Mouse (Mus musculus): ENCODE measurements around the gene Eml1.
"Not testable (repeated sequence)": the region's sequence is repeated elsewhere in the genome, so short reads cannot be mapped to it uniquely, and the experiment has no call there.

Gene Eml1

DNA sequence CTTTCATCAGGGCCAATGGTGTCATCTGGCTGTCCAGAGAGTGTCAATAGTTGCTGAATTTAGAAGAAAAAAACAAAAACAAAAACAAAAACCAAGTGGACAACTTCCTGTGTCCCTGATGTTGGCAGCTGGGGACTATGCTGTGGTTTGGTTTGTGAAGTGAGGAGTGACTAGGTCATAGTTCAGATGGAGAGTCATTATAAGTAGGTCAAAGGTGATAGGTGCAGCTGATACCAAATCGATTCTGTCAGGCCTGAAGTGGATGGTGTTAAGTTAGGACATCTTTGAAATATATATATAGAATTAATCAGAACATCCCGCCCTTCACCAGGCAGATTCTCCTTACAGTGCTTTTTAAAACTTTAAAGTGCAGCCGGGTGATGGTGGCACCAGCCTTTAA, 103.7 kb downstream of the Eml1 start:
- DNase-seq (ENCODE audit: low spot score in 2 of 2): no peak

DNA sequence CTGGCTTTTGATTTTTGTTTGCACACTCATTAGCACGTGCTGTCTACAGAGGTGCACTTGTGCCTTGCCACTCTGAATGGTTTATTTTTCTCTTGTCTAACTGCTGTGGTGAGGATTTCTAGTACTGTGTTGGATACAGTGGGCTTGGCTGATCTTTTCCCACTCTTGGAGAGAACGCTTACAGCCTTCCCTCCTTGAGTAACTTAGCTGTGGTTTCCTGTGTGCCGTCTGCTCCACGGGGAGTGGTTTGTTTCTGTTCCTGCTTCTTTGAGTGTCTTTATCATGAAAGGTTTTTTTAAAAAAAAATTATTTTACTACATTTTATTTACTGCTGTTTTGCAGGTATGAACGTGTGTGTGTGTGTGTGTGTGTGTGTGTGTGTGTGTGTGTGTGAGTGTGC, 108.0 kb downstream of the Eml1 start:
- DNase-seq (ENCODE audit: low spot score in 2 of 2): no peak

DNA sequence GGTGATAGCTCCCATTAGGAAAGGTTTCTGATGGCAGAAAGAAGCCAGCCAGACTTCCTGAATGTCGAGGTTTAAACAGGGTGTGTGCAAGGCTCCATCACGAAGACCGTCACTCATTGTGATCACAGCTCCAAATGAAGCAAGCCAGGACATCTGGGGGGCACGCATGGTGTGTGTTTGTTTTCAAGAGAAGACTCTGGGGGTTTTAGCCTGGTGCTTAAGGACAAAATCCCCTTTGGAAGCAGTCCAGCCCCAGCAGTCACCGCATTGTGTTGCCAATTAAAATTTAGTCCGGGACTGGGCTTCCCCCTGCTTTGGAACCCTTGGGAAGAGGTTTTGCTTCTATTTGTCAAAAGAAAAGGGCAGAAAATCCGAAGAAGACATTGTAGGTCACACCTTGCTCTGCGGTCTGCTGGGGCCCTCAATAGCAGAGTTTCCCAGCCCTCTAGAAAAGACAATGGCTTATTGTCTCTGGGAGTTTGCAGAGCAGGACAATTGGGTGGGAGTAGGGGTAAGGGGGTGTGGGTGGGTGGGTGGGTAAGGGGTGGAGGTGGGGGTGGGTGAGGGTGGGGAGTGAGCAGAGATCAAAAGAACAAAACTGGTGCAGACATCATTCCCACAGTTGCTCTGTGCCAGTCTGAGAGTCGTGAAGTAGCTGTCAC, 110.1 kb downstream of the Eml1 start:
- DNase-seq (ENCODE audit: low spot score in 2 of 2): no peak

DNA sequence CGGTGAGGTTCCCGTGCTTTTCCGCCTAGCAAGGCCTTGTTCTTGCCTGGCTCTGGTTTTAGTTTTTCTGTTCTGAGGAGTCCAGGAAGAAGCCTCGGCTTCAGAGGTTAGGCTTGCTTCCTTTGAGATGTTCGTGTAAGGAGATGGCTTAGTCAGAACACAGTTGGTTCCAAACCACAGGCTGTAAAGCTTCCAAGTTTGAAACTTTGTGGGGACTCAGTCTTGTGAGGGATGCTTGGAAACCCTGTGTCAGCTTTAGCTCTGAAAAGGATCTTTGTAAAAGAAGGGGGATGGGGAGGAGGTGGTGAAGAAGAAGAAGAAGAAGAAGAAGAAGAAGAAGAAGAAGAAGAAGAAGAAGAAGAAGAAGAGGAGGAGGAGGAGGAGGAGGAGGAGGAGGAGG, 118.3 kb downstream of the Eml1 start:
- DNase-seq (ENCODE audit: low spot score in 2 of 2): no peak

DNA sequence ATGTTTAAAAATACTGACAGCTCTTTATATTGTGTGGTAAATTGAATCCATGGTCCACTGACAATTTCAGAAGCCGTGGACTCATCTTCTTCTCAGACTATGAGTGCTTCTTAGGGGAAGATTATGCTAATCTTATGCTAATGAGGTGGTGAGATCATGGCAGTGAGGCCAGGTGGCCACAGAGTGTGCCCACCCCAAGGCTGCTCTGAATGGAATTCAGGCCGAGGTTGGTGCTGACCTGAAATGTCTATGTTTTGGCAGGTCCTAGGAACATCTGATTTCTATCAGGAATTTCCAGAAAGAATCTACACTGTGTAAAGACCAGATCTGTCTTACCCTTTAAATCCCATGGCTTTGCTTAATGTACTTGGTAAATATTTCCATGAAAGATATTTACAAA, 119.0 kb downstream of the Eml1 start:
- DNase-seq (ENCODE audit: low spot score in 2 of 2): no peak

DNA sequence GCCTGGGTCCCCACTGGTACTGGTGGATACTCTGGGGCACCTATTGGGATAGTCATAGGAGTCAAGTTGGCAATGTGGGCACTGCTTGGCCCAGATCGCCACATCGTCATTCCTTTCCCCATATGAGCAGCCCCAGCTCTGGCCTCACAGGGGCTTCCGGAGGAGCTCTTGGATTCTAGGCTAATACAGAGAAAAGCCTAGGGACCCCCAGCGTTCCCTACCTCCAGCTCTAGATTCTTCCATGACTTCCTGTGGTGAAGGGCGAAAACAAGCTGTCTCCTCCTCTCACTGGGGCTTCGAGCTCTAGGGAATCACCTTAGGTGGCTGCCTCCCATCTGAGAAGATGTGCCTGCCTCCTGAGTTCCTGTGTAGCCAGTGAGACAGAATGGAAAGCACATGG, 119.6 kb downstream of the Eml1 start:
- no peak for DNase-seq (ENCODE audit: low spot score in 2 of 2)

DNA sequence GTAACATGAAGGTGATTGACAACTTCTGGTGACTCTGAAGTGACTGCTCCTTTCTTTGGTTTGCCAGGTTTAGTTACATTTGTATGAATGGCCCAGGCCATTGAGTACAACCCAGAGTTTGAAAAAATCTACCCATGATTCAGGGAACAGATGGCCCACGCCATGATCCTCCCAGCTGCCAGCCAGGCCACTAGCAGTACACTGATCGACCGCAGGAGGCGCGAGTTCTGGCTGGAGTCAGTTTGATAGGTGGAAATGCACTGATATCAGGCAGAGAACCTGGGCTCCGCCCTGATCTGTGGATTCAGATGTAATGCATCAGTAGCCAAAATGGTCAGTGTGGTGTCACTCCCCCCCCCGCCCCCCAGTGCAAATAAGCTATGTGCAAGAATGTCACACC, 120.2 kb downstream of the Eml1 start:
- DNase-seq (ENCODE audit: low spot score in 2 of 2): no peak

DNA sequence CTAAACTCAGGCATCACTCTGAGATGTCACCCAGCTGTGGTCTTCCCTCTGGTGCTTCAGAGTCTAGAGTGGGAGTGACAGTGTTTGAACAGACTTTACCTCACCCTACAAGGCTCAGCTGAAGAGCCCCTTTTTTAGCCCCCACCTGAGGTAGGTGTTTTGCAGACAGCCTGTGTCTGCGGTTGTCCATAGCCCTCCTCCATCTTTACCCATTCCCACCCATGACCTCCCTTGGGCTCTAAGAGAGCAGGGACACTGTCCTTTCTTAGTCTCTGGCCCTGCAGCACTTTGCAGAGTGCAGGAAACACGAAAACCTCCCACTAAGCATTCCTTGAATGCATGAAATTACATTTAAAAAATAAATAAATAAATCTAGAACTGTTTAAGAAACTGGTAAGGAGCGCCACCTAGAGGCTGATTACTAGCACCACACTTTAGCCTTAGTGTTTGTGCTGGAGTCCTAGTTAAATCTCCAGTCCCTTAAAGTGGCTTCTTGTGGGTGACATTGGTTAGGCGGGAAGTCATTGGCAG, 123.3 kb downstream of the Eml1 start:
- DNase-seq (ENCODE audit: low spot score in 2 of 2): peak in 1 of 2 experiments; percentile 73

DNA sequence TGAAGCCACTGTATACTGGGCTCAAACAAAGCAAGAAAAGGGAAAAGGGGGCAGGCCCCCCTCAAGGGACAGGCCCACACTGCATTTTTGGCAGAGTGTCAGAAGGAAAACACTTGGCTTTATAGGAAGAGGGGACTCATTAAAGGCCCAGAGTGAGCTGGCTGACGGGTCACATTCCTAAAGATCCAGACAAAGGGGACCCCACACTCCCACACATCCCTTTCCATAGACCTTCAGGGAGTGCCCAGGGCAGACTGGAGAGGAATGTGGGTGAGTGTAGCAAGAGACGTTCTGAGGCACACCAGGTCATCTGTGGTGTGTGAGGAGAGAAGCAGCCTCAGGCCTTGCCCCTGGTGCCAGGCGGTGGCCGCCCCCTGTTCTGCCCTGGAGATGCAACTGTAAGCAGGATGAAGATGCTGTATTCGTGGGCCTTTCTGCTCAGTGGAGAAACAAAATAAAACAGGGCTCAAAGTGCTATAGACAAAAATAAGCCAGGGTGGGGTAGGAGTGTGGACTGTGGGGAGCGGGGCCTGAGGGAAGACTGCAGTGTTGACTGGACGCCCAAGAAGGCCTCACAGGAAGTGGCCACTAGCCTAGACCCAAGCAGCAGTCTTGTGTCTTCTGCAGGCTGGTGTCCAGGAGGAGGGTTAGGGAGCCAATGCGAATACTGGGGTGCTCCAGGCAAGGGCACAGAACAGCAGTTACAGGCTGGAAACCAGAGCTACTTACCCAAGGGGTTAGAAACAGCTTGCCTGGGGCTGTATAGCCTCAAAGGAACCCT, 124.9 kb downstream of the Eml1 start:
- no peak for DNase-seq (ENCODE audit: low spot score in 2 of 2)

DNA sequence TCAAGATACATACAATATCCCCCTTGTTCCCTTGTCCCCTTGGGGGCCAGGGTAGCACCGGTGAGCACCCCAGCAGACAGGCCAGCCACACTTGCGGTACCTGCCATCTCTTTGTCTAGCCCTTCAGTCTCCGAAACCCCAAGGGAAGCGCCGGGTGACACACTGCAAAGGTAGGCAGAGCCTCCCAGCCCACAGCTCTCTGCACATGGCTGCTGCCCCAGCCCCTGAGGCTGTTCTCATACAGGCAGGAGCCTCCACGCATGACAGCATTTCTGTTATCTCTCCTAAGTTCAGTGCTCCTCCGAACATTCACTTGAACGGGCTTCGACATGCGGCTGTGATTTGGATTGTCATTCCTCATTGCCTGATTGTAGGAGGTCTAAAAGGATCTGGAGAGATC, 132.3 kb downstream of the Eml1 start:
- no peak for DNase-seq (ENCODE audit: low spot score in 2 of 2)

DNA sequence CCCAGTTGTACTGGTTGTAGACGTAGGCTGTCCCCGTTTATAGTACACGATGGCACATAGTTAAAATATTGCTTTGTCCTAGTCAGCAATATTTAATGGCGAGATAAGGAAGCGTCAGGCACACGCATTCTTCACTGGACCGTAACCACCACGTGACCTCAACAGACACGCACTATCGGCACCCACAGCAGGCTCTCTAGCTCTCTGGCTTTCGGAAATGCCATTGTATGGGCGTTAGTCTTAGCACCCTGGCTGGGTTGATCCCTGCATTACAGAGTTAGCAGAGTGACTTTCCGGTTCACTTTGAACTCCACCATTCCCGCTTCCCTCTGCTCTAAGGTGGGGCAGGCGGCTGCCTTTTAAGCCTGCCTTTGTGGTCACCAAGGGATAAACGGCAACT, 132.8 kb downstream of the Eml1 start:
- no peak for DNase-seq (ENCODE audit: low spot score in 2 of 2)

DNA sequence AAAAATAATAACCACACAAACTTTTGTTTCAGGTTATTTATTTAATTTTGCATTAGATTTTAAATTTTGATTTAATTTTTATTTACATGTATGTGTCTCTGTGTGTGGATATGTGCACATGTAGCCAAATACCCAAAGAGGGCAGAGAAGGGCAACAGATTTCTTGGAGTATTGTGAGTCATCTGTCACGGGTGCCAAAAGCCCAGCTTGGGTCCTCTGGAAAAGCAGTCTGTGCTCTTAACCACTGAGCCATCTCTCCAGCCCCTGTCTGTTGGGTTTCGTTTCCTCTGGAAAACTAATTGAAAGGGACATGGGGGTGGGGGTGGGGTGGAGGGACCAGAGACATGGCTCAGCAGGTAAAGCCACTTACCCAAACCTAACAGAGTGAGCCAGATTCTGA, 135.1 kb downstream of the Eml1 start:
- no peak for DNase-seq (ENCODE audit: low spot score in 2 of 2)

DNA sequence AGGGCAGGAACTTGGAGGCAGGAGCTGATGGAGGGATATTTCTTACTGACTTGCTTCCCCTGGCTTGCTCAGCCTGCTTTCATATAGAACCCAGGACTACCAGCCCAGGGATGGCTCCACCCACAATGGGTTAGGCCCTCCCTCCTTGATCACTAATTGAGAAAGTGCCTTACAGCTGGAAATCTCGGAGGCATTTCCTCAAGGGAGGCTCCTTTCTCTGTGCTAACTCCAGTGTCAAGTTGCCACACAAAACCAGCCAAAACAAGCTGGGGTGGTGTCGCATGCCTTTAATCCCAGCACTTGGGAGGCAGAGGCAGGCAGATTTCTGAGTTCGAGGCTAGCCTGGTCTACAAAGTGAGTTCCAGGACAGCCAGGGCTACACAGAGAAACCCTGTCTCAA, 136.3 kb downstream of the Eml1 start:
- not testable (repeated sequence) for DNase-seq (ENCODE audit: low spot score in 2 of 2)

DNA sequence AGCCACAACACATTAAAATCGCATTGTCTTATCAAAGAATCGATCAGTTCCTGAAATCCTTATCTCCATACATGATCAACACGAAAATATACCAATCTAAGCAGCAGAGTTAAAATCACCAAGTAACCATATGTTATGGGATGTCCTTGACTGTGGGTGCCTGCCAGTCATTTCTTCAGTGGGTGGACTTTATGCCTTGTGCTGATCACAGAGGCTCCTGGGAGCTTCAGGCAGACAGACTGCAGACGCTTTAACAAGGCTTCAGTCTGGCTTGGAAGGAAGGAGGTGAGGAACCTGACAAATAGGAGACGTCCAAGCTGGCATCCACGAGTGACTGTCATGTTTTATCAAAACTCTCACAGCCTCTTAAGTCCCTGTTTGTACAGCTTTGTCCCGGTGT, 139.8 kb downstream of the Eml1 start:
- peak in 1 of 2 experiments; percentile 49 for DNase-seq (ENCODE audit: low spot score in 2 of 2)

DNA sequence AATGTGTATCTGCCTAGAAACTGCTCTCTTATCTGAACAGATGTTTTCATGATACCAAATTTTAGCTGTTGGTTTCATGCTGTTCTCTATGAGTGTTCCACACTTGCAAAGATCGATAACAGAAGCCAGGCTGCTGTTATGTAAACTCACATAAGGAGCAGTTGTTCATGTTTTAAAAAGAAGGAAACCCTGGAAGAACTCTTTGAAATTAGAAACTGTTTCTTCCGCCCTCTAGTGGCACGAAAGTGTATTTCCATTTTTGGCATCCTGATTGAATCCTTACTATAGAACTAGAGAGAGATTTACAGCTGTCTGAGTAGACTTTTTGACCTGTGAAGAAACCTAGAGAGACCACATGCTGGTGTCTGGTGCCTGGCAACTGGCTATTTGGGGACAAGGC, 140.3 kb downstream of the Eml1 start:
- peak; percentile 46 to 75 for DNase-seq (ENCODE audit: low spot score in 2 of 2)

DNA sequence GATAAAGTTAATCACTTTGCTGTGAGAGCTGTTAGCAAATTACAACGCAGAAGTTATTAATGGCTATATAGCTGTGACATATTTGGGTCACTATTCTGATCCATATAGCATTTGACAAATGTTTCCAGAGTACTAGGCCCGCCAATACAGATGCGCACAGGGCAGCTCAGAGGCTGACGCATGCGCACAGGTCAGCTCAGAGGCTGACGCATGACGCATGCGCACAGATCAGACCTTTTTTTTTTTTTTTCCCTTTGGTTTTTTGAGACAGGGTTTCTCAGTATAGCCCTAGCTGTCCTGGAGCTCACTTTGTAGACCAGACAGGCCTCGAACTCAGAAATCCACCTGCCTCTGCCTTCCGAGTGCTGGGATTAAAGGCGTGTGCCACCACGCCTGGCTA, 144.7 kb downstream of the Eml1 start:
- DNase-seq (ENCODE audit: low spot score in 2 of 2): no peak

DNA sequence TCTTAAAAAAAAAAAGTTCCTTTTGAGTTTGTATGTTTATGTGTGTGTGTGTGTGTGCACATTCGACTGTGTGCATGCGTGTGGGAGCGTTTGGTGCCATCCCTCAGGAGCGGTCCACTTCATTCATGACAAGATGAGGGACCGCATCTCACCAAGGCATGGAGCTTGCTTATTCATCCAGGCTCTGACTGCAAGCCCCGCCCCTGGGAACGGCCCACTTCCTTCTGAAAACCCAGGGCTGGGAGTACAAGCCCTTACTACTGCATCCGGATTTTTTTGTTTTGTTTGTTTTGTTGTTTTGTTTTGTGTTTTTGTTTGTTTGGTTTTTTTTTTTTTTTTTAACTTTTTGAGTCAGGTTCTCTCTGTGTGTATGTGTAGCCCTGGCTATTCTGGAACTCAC, 148.6 kb downstream of the Eml1 start:
- DNase-seq (ENCODE audit: low spot score in 2 of 2): no peak

DNA sequence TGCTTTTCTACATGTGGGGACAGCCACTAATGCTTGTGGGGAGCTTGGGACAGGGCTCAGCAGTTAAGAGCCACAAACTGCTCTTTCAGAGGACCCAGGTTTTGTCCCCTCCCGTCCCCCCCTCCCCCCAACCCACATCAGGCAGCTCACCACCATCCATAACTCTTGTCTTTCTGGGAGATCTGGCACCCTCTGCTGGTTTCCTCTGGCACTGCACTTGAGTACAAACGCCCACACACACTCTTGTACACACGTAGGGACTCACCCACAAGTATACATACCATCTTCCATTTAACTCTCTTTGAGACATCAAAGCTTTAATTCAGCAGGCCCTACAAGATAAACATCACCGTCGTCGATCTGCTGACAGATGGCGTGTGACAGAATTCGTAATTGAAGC, 158.5 kb downstream of the Eml1 start:
- peak in 1 of 2 experiments; percentile 71 for DNase-seq (ENCODE audit: low spot score in 2 of 2)

DNA sequence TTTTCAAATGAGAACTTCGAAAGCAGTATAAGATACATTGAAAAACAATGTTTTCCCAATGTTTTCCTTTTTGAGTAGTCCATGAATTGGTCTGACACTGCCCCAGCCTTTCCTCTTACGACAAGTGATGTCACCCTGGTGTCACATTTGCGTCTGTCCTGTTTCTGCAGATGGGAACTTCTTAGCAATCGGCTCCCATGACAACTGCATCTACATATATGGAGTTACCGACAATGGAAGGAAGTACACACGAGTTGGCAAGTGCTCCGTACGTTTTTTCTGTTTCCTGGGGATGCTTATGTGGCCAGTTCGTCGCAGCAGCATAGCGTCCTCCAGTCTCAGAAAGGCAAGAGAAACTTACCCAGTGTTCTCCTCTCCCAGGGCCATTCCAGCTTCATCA, 163.7 kb downstream of the Eml1 start:
- no peak for DNase-seq (ENCODE audit: low spot score in 2 of 2)

DNA sequence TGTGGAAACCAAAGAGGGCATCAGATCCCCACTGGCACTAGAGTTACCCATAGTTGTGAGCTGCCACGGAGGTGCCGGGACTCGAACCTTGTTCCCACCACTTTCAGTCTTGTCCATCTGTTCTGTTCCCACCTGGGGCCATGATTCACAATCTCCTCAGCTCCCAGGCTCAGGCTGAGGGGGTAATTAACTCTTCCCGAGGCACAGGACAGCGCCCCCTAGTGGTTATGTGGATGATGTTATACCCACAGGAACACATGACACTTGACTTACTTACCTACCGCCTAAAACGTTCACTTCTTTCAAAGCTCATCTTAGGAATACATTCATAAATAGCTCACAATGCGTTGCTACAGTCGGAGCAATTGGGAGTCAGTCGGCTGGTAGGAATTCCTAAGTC, 165.7 kb downstream of the Eml1 start:
- no peak for DNase-seq (ENCODE audit: low spot score in 2 of 2)

DNA sequence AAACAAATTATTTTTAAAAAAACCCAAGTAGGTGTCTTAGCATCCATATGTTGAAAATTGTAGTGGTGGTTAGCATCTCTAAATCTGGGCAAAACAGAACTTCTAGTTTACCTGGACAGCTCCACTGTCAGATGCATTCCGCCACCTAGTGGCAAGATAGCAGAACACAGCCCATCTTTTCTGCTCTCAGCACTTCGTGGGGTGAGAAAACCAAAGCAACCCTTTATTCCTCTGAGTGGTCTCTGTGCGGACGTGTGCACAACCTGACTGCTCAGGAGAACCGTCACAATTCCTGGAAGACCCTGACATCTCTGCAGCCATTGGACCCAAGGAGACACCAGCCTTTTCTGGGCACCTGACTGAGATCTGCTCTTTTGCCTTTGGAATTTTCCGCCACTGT, 170.3 kb downstream of the Eml1 start:
- peak in 1 of 2 experiments; percentile 56 for DNase-seq (ENCODE audit: low spot score in 2 of 2)

DNA sequence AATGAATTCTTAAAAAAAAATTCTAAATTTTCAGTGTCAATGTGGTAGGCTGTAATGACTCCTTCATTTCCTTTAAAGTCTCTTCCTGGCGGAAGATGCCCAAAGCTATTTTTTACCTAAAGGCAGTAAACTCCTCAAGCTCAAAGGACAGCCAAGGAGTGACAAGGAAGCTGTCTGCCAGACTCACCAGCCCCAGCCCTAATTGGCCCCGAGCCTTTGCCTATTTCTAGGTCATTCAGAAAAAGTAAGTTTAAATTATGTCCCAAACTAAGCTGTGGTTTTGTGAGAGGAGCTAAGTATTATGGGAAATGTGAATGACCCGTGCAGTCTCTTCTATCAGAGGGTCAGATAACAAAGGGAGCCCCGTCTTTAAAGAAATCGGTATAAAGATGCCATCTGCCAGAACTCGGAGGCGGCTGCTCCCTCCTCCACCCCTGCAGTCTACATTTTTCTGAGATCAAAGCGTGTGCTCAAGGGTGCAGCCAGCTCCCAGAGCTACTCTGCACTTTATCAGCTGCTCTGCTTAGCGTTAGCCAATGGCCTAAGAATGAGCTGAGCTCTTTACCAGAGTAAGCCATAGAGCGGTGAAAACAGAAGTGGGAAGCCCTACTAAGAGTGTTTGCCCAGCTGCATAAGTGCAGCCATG, 175.9 kb downstream of the Eml1 start:
- DNase-seq (ENCODE audit: low spot score in 2 of 2): no peak
